Mouse (Mus musculus): ENCODE measurements around the gene Dnajb1. TPM values are rescaled to one million over a fixed set of nuclear protein-coding genes. Genes with fewer than 3 reads are reported as not detected.

Gene Dnajb1
- total RNA-seq, 2 experiments from 2014 or later = 20.0 to 22.3 TPM

DNA sequence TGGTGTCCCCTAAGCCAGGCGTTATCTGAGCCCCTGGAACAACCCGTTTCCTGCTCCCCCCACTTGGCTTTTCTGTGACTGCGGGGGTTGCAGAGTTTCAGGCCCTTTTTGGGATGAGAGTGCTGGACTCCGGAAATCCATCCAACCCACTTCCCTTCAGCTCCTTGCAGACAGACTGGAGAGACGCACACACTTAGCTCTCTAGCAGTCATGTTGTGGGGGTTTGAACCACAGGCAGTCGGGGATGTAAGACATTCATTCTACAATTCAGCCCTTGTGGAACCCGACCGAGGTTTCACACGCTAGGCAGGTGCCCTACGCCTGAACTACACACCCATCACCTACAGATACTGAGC is 45.6 kb downstream of the Dnajb1 start:
- DNase-seq = peak in 1 of 2 experiments; percentile 41

DNA sequence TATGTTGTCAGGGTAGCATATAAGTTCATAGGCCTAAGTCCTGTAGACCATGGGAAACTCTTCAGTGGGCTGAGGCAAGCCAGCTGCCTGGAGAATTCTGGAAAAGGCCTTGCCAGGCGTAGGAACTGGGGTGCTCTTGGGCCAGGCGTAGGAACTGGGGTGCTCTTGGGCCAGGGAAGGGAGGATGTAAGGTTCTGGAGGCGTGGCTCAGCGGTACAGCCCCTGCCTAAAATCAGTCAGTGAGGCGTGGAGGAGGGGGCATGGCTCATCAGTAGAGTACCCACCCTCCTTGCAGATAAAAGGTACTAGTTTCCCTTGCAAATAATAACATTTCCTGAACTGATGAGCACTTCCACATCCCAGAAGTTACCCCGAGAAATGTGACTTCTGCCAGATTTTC is 46.7 kb downstream of the Dnajb1 start:
- no peak for DNase-seq

DNA sequence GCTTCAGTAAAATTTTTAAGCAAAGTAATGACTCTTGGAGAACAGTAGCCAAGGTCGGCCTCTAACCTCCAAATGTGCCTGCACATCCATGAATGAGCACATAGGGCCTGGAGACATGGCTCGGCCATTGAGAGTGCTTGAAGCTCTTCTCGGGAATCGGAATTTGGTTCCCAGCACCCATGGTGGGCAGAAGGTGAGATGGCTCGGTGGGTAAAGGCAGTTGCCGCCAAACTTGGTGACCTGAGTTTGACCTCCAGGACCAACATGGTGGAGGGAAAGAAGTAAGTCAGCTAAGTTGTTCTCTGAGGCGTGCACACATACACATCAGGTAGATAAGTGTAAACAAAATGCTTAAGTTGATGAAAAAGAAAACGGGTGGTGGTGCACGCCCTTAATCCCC is 48.0 kb downstream of the Dnajb1 start:
- DNase-seq = no peak

DNA sequence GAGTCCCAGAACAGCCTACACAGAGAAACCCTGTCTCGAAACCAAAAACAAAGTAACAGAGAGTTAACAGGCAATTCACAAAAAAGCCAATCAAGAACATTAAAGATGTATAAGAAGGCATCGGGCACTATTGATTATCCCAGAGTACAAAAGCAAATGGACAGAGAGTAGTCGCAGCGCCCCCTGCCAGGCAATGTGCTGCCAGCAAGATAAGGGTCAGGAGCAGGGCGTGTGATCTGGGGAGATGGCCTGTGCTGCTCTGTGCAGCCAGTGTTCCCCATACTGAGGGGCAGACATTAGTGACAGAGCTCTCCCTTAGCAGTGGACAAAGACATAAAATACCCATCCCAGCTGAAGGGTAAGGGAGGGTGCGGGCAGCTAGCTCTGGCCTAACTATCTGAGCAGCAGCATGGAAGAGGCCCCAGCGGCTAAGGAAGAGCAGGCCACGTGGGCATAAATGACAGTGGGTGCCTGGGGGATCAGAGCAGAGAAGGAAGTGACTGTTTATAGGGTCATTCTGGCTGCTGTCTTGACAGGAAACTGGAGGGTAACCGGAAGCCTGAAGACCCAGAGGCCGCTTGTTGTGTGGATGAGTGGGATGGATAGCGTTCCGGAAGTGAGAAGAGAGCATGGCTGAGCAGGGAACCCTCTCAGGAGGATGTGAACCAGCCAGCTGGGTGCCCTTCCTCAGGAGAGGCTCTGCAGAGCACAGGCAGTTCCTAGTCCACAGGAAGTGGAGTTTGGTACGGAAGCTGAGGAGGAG is 48.7 kb downstream of the Dnajb1 start:
- DNase-seq = peak in 1 of 2 experiments; percentile 38

- DNase-seq = peak in 1 of 2 experiments; percentile 5
Measured at GRCm38 (mm10) chr8:83660545-83660944, 52.6 kb downstream of the Dnajb1 start.

GRCm38 (mm10) chr8:83660995-83661680 is 53.1 kb downstream of the Dnajb1 start:
- peak; percentile 33 to 36 for DNase-seq

Other genes with a start within 250 kb of the Dnajb1 start
- gene Clgn, start 218.3 kb upstream of the Dnajb1 start, total RNA-seq (2021) = not detected
- 10 to 100 TPM; 53.3 to 56.3 TPM for gene Scoc, start 149.8 kb upstream of the Dnajb1 start, total RNA-seq (2021)
- not detected for gene Olfr370, start 72.4 kb upstream of the Dnajb1 start, total RNA-seq (2021)
- gene Ndufb7, start 41.5 kb upstream of the Dnajb1 start, total RNA-seq (2021) = 100 to 1,000 TPM; 661 to 773 TPM
- gene Tecr, start 222 bp upstream of the Dnajb1 start, total RNA-seq (2021) = 100 to 1,000 TPM; 487 to 510 TPM
- gene Gipc1, start 44.5 kb downstream of the Dnajb1 start, total RNA-seq (2021) = 10 to 100 TPM; 23.1 to 27.3 TPM
- under 1 TPM; 0.07 to 0.41 TPM for gene Ptger1, start 58.5 kb downstream of the Dnajb1 start, total RNA-seq (2021)
- gene Pkn1, start 91.0 kb downstream of the Dnajb1 start, total RNA-seq (2021) = 10 to 100 TPM; 51.1 to 52.7 TPM
- gene Ddx39, start 107.0 kb downstream of the Dnajb1 start, total RNA-seq (2021) = 10 to 100 TPM; 15.2 to 15.9 TPM
- 10 to 100 TPM; 41.1 to 43.2 TPM for gene Adgre5, start 133.1 kb downstream of the Dnajb1 start, total RNA-seq (2021)